Mouse (Mus musculus) cortical plate, adult 2 months (tissue): ENCODE data around the gene Gpr158.

Experiments used
- CTCF ChIP-seq: fragments of 200-500 bp; IDR thresholded peaks from 2 replicates; pipeline ENCODE4 v1.5.1; 2011; ENCODE audit warnings: mild to moderate bottlenecking, control low read depth, low read length; ENCODE audit not compliant: insufficient read depth; ENCODE audit errors: extremely low read depth
- POLR2A ChIP-seq: fragments of 200-500 bp; IDR thresholded peaks from 2 replicates; pipeline ENCODE4 v1.6.1; 2011; ENCODE audit warnings: mild to moderate bottlenecking, low read length, control low read depth; ENCODE audit not compliant: insufficient read depth; ENCODE audit errors: extremely low read depth

GRCm38 (mm10) chr2:21343821-21344220 is 23.5 kb upstream of the Gpr158 start:
- TF ChIP-seq CTCF (no peak), POLR2A (no peak)
